Mouse (Mus musculus) 416B (cell line): ENCODE data around the gene Stpg1.

Source experiments
- DNase-seq: peaks from one replicate; pipeline ENCODE4 v3.0.0; 2011; ENCODE audit warnings: low read depth

Gene Stpg1

GRCm38 (mm10) chr4:135513865-135514264, 19.3 kb downstream of the Stpg1 start:
- DNase-seq, result no peak

DNA sequence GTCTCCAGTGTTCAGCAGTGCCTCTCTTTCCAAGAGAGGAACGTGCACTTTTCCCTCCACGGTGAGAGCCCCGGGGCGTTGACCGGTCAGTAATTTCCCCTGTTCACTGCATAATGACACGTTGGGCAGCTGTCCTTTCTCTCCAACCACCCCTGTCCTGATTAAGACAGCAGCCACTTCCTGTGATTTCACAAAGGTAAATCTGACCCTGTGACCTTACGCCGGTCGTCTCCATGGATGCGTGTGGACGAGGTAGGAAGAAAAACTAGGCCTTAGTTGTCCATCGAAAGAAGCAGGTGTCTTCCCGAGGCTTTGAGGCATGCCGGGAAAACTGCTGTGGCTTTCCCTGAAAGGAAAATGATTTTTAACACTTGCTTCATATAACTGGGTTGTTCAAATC, 20.3 kb downstream of the Stpg1 start:
- no peak for DNase-seq

DNA sequence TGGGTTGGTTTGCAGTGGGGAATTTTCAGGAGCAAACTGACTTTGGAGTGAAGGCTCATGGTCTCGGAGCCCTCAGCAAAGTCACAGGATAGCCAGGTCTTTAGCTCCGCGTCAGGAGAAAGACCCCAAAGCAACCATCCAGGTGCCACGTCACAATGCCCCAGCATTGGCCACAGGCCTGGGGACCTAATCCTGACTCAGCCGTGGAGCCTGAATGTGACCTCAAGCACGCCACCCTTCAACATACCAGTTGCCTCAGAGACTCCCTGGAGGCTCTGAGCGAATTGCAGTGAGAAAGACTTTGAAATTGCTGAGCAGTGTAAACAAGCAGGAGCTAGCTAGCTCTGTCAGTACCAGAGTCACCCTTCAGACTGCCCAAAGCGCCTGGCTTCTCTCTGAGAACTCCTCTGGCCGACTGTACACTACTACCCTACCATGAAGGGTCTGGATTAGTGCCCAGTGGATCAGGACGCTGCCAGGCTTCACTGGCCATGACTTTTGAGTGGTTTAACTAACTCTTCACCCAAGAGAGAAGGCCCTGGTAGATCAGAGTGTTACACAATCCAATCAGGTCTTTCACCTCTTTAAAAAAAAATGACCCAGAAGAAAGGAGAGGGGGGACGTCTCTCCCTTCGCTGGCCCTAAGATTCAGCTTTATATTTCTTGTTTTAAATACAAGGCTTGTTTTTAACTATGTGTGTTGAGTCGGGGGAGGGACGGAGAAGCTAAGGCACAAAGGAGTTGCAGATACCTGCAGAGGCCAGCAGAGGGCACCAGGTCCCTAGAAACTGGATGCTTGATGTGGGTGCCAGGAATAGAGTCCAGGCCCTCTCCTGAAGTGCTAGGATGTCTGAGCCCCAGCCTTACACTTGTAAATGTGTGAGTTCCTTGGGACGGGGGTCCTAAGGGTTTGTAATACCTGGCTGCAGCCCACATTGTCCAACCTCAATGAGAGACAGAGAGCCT, 22.0 kb downstream of the Stpg1 start:
- peak; percentile 60 for DNase-seq

GRCm38 (mm10) chr4:135518135-135518534, 23.5 kb downstream of the Stpg1 start:
- DNase-seq, result no peak

DNA sequence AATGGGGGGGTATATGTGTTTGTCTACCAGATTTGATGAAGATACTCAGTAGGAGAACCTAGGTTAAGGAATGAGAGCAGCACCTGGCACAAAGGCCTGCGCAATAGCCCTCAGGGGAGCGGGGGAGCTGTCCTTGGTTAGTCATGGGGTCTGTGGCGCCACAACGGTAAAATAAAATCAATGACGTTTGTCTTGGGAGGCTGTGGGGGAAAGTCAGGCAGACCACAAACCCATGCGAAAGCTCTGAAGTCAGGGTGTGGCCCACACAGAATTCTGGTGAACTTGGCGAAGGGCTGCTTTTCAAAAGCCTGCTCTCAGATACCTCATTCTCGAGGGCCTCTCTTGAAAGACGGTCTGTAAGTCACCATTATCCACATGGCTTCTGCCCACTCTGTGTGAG, 25.8 kb downstream of the Stpg1 start:
- no peak for DNase-seq

GRCm38 (mm10) chr4:135523939-135524338, 29.3 kb downstream of the Stpg1 start:
- no peak for DNase-seq

GRCm38 (mm10) chr4:135525057-135525456, 30.5 kb downstream of the Stpg1 start:
- no peak for DNase-seq

GRCm38 (mm10) chr4:135526039-135526710, 31.6 kb downstream of the Stpg1 start:
- no peak for DNase-seq

GRCm38 (mm10) chr4:135530270-135530669, 35.7 kb downstream of the Stpg1 start:
- DNase-seq, result no peak

- no peak for DNase-seq
These were observed 36.6 kb downstream of the Stpg1 start for GRCm38 (mm10) chr4:135531236-135531635.

GRCm38 (mm10) chr4:135531771-135532613, 37.4 kb downstream of the Stpg1 start:
- DNase-seq, result no peak

GRCm38 (mm10) chr4:135533001-135533400, 38.4 kb downstream of the Stpg1 start:
- no peak for DNase-seq

GRCm38 (mm10) chr4:135535021-135535420, 40.4 kb downstream of the Stpg1 start:
- DNase-seq, result no peak

GRCm38 (mm10) chr4:135539056-135539455, 44.5 kb downstream of the Stpg1 start:
- DNase-seq, result no peak

DNA sequence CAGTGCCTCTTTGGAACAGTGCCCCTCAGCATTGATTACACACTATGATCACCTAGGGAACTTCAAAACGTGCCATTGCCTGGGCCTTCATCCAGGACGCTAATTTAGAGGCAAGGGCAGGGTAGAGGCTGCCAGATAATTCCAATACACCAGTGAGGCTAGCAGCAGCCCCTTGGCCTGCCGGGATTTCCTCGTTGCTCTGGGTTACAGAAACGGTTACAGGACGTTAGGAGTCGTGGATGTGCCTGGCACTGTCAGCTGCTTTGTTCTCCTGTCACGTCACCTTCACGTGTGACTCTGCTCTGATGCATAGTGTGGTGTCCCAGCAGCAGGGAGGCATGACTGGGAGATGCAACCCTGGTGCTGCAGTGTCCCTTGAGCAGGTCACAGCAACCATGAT, 45.5 kb downstream of the Stpg1 start:
- no peak for DNase-seq

DNA sequence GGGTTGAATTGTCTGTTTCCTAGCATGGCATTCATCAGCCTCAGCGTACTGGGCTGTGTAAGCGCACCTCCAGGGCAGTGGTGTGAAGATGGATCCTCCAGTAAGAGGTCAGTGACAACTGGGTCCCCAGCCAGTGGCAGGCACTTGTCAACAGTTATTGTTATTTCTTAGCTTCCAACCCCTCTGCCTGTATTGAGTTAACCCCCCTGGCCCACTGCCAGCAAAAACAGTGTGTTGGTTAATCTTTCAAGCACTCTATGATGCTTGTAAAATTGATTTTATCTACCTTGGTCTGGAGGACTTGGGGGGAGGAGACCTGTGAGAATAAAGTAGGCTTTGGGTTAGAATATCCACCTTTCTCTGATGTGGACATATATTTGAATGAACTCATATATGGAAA, 49.7 kb downstream of the Stpg1 start:
- DNase-seq, result no peak

- DNase-seq, result peak; percentile 22
These were observed 50.5 kb downstream of the Stpg1 start for GRCm38 (mm10) chr4:135545080-135545511.

DNA sequence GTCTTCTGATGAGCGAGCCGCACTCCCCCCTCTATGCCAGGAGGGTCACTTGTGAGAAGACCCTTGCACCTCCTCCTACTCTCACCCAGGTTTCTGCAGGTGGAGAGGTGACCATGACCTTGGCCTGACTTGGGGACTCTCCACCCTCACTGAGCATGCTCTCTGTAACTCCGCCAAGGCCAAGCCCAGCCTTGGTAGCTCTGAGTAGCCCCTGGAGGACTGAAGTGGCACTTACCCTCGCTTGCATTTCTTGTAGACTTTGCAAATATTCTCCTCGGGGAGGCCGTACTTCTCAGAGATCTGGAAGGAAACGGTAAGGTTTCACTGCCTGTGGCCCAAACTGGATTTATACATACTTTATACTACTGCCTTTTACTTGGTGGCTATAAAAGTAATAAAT, 51.4 kb downstream of the Stpg1 start:
- DNase-seq, result no peak

DNA sequence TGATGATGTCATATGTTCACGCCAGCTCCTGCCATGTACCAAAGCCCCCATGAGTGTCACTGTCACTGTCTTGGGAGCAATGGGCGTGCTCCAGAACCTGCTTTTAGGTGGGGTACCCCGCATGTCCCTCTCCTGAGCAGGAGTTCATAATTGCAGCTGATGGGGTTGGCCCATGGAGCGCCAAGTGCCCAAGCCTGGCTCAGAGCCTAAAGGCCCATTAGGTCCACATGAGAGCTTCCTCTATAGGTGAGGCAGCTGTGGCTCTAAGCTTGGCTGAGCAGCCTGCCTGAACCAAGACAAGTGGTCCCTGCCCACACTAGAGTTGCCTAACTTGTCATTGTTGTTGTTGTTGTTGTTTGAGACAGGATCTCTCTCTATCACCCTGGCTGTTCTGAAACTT, 52.2 kb downstream of the Stpg1 start:
- no peak for DNase-seq

GRCm38 (mm10) chr4:135547551-135547950, 53.0 kb downstream of the Stpg1 start:
- DNase-seq, result no peak

- no peak for DNase-seq
These were observed 53.5 kb downstream of the Stpg1 start for GRCm38 (mm10) chr4:135548108-135548507.

DNA sequence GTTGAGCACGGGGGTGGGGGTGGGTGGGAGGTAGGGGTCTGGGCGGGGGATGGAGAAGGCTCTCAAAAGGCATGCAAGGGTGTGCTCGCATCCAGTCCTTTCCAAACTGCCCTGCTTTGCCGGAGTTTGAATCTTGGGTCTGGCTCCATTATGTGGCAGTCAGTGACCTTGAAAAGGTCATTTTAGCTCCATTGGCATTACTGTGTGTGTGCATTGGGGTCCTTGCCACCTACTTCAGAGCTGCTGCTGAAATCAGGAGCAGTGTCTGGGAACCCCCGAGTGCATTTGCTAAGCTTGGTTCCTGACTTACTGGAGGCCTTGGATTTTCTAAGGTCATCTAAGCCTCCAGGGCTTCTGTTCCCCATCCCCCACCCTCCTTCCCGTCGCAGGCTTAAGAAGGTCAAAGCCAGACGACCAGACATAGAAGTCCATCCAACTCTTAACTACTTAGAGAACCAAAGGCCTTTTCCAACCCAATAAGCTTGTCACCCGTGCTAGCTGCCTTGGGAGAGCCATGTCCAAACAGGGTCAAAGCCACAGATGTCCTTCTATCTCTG, 54.0 kb downstream of the Stpg1 start:
- DNase-seq, result no peak
